Mouse (Mus musculus) lung, embryonic 14.5 days (tissue): ENCODE measurements around the gene Itga9. TPM values are rescaled to one million over a fixed set of nuclear protein-coding genes. Genes with fewer than 3 reads are reported as not detected.

Source experiments
- ATAC-seq: fragments of 200-750 bp; cut with Nextera tagmentation; 2 replicates; pipeline ENCODE4 v1.8.0; 2017; ENCODE audit warnings: mild to moderate bottlenecking, moderate TSS enrichment, moderate library complexity; ENCODE audit not compliant: insufficient read depth
- DNase-seq: peaks from one replicate; pipeline ENCODE4 v3.0.0-alpha.2; 2015
- H3K27ac ChIP-seq: fragments of 300-500 bp; sonication (generic); 2 replicates; pipeline ENCODE4 v1.5.1; 2014; ENCODE audit warnings: low read depth, mild to moderate bottlenecking, moderate library complexity
- H3K27me3 ChIP-seq: fragments of 300-500 bp; sonication (generic); 2 replicates; pipeline ENCODE4 v1.6.1; 2014; ENCODE audit warnings: low read length, control low read depth; ENCODE audit not compliant: insufficient read depth
- H3K36me3 ChIP-seq: fragments of 300-500 bp; sonication (generic); 2 replicates; pipeline ENCODE4 v1.6.1; 2014; ENCODE audit warnings: control low read depth; ENCODE audit not compliant: insufficient read depth
- H3K4me1 ChIP-seq: fragments of 300-500 bp; sonication (generic); 2 replicates; pipeline ENCODE4 v1.6.1; 2014; ENCODE audit warnings: antibody characterized with exemption, control low read depth; ENCODE audit not compliant: insufficient read depth
- H3K4me2 ChIP-seq: fragments of 300-500 bp; sonication (generic); 2 replicates; pipeline ENCODE4 v1.6.1; 2014; ENCODE audit warnings: mild to moderate bottlenecking
- H3K4me3 ChIP-seq: fragments of 300-500 bp; sonication (generic); 2 replicates; pipeline ENCODE4 v1.5.1; 2014; ENCODE audit warnings: low read depth, low read length
- H3K9ac ChIP-seq: fragments of 300-500 bp; sonication (generic); 2 replicates; pipeline ENCODE4 v1.6.1; 2014
- H3K9me3 ChIP-seq: fragments of 300-500 bp; sonication (generic); 2 replicates; pipeline ENCODE4 v1.6.1; 2016; ENCODE audit warnings: low read depth, low read length, control low read depth
- CTCF ChIP-seq: IDR thresholded peaks from 2 replicates; pipeline ENCODE4 v1.5.1; 2016; ENCODE audit warnings: antibody characterized with exemption, low read depth
- WGBS: fragments of 180-500 bp; shearing (Covaris S2); extraction: QIAGEN DNeasy Blood & Tissue Kit; methylation state at CpG from one replicate; pipeline ENCODE4 v1.1.7; 2014; 5-methylcytosine and 5-hydroxymethylcytosine counted together
- polyA plus RNA-seq: library from polyadenylated mRNA; unstranded; fragments of >200 nt; fragmentation: Nextera tagmentation; extraction: Ambion mirVana; gene quantifications from 2 replicates; pipeline ENCODE4 v1.2.1, GENCODE M21; 2014

Itga9 gene
- polyA plus RNA-seq, 1 experiment from 2014 or later, result 28.7 TPM

- 80% methylated on average over 4 of the region's 4 CpGs for WGBS
- Histone ChIP-seq H3K27ac (no peak overlapping the region), H3K4me3 (no peak overlapping the region), H3K9me3 (no peaks in the 10 kb centered on the region), H3K27me3 (no peaks in the 10 kb centered on the region), H3K4me2 (no peak overlapping the region), H3K4me1 (no peaks in the 10 kb centered on the region), H3K36me3 (peaks cover 86% of the 10 kb centered on the region), H3K9ac (no peak overlapping the region)
- ATAC-seq (no peak), DNase-seq (no peak)
- TF ChIP-seq CTCF, result no peak
These were observed 34.8 kb upstream of the Itga9 start for GRCm38 (mm10) chr9:118571701-118572100.

- DNase-seq (no peak), ATAC-seq (no peak)
- Histone ChIP-seq H3K4me1 (no peaks in the 10 kb centered on the region), H3K27ac (no peak overlapping the region), H3K9me3 (no peaks in the 10 kb centered on the region), H3K27me3 (no peaks in the 10 kb centered on the region), H3K36me3 (peaks cover 81% of the 10 kb centered on the region), H3K4me2 (no peak overlapping the region), H3K9ac (no peak overlapping the region), H3K4me3 (no peak overlapping the region)
- no peak for TF ChIP-seq CTCF
- WGBS, result 92% methylated on average over 5 of the region's 5 CpGs
These were observed 31.6 kb upstream of the Itga9 start for GRCm38 (mm10) chr9:118574911-118575310.

- no peak overlapping the region for H3K9ac ChIP-seq
- peaks cover 72% of the 10 kb centered on the region for H3K36me3 ChIP-seq
- no peak overlapping the region for H3K4me3 ChIP-seq
- no peaks in the 10 kb centered on the region for H3K27me3 ChIP-seq
- no peak overlapping the region for H3K4me2 ChIP-seq
- DNase-seq (no peak), ATAC-seq (no peak)
- WGBS, result 60% methylated on average over 6 of the region's 6 CpGs
- H3K27ac ChIP-seq, result no peak overlapping the region
- no peak for TF ChIP-seq CTCF
- no peaks in the 10 kb centered on the region for H3K9me3 ChIP-seq
- no peaks in the 10 kb centered on the region for H3K4me1 ChIP-seq
These were observed 26.1 kb upstream of the Itga9 start for GRCm38 (mm10) chr9:118580371-118580770.

GRCm38 (mm10) chr9:118582757-118583156 is 23.7 kb upstream of the Itga9 start:
- TF ChIP-seq CTCF, result no peak
- Histone ChIP-seq H3K4me3 (no peak overlapping the region), H3K9me3 (no peaks in the 10 kb centered on the region), H3K27me3 (no peaks in the 10 kb centered on the region), H3K36me3 (peaks cover 51% of the 10 kb centered on the region), H3K4me2 (no peak overlapping the region), H3K27ac (no peak overlapping the region), H3K4me1 (no peaks in the 10 kb centered on the region), H3K9ac (no peak overlapping the region)
- no peak for DNase-seq
- 58% methylated on average over 6 of the region's 6 CpGs for WGBS
- ATAC-seq, result no peak

- no peak overlapping the region for H3K4me2 ChIP-seq
- no peaks in the 10 kb centered on the region for H3K27me3 ChIP-seq
- TF ChIP-seq CTCF, result no peak
- 56% methylated on average over 1 of the region's 1 CpGs for WGBS
- no peaks in the 10 kb centered on the region for H3K4me1 ChIP-seq
- peaks cover 37% of the 10 kb centered on the region for H3K36me3 ChIP-seq
- H3K27ac ChIP-seq, result no peak overlapping the region
- no peak overlapping the region for H3K4me3 ChIP-seq
- no peak overlapping the region for H3K9ac ChIP-seq
- no peaks in the 10 kb centered on the region for H3K9me3 ChIP-seq
- DNase-seq (no peak), ATAC-seq (no peak)
These were observed 21.7 kb upstream of the Itga9 start for GRCm38 (mm10) chr9:118584838-118585237.

DNA sequence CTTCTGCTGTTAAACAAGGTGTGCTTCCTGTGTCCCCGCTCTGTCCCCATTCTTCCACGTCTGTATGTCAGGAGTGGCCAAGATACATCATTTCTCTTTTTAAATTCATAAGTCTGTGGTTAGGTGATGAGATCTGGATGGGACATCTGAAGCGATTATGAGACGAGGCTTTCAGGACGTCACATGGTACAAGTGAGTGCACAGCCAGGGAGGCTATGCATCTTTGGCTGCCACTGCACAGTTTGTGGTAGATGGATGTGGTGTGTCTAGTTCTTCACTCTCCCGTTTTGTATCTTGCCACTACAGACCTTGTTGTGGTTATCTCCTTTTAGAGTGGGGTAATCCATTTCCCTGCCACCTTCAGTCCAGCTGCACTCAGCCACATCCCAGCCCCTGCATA is 20.5 kb upstream of the Itga9 start:
- 55% methylated on average over 6 of the region's 6 CpGs for WGBS
- H3K4me1 ChIP-seq, result no peaks in the 10 kb centered on the region
- no peak overlapping the region for H3K4me3 ChIP-seq

GRCm38 (mm10) chr9:118587115-118587514 is 19.4 kb upstream of the Itga9 start:
- no peak for ATAC-seq
- Histone ChIP-seq H3K36me3 (peaks cover 17% of the 10 kb centered on the region), H3K27ac (no peak overlapping the region), H3K4me3 (no peak overlapping the region), H3K4me1 (no peaks in the 10 kb centered on the region), H3K27me3 (no peaks in the 10 kb centered on the region), H3K4me2 (no peak overlapping the region), H3K9me3 (no peaks in the 10 kb centered on the region), H3K9ac (no peak overlapping the region)
- WGBS, result 54% methylated on average over 4 of the region's 4 CpGs
- no peak for TF ChIP-seq CTCF
- no peak for DNase-seq

More for the DNA sequence above, 20.5 kb upstream of the Itga9 start:
- no peak for DNase-seq
- peaks cover 26% of the 10 kb centered on the region for H3K36me3 ChIP-seq
- no peak for TF ChIP-seq CTCF
- H3K4me2 ChIP-seq, result no peak overlapping the region
- no peak overlapping the region for H3K27ac ChIP-seq
- ATAC-seq, result no peak
- no peaks in the 10 kb centered on the region for H3K27me3 ChIP-seq
- no peaks in the 10 kb centered on the region for H3K9me3 ChIP-seq
- no peak overlapping the region for H3K9ac ChIP-seq

- 30% methylated on average over 3 of the region's 3 CpGs for WGBS
- no peak overlapping the region for H3K4me2 ChIP-seq
- H3K36me3 ChIP-seq, result no peaks in the 10 kb centered on the region
- DNase-seq (peak; percentile 67), ATAC-seq (peak; percentile 8; the same call in 1 of the 2 replicates)
- H3K9ac ChIP-seq, result no peak overlapping the region
- no peak overlapping the region for H3K4me3 ChIP-seq
- no peaks in the 10 kb centered on the region for H3K9me3 ChIP-seq
- H3K4me1 ChIP-seq, result 0 out of 2 replicates have a peak, but pooled peaks cover 6% of the 10 kb centered on the region
- peak; percentile 82 for TF ChIP-seq CTCF
- H3K27ac ChIP-seq, result no peak overlapping the region
- no peaks in the 10 kb centered on the region for H3K27me3 ChIP-seq
These were observed 17.2 kb upstream of the Itga9 start for GRCm38 (mm10) chr9:118589249-118589648.
